29 mouse cellular contexts compared by ENCODE assay signal in the genomic region with DNA sequence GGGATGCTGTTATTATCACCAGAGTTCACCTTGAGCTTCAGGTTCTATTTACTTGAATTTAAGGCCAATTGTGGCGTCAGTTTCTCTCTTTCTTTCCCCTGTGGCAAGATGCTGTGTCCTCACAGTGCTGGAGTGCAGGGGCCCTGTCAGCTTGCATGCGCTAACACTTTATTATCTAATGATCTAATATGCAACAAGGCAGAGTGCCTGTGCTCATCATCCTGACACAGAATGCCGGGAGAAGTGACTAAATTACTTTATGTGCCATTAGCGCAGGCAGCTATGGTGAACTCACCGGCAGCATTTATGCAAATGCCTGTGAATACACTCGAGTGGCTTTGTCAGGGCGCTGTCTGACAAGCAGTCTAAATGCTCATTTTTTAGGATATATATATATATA.
A peak's percentile ranks its signal among the peaks of the same experiment; 100 is the strongest.
DNase-seq lines count a peak whose midpoint lies in the region; ATAC-seq and TF ChIP-seq lines count a peak whose summit lies in the region.
"Had no signal": no experiment of that assay in that cellular context is flagged by ENCODE, and none has a peak within 500 bp of the region (broad histone marks: within the 10 kb centered on the region; RNA-seq: fewer than 3 reads in every experiment).

No protein-coding gene starts in this region.

- 0 out of 2 replicates have a peak, but pooled peaks cover 3% of the 10 kb centered on the region for H3K27me3 ChIP-seq in forebrain, embryonic 12.5 days
- H3K27me3 ChIP-seq in forebrain, embryonic 10.5 days (ENCODE audit: poor library complexity, severe bottlenecking): peaks cover 5% of the 10 kb centered on the region
- no peaks in the 10 kb centered on the region for H3K27me3 ChIP-seq in hindbrain, embryonic 14.5 days (ENCODE audit: control insufficient read depth, insufficient read depth, low read length)
- H3K27me3 ChIP-seq in hindbrain, embryonic 16.5 days (replicated peaks; ENCODE audit: control insufficient read depth, insufficient read depth, low read length): no peaks in the 10 kb centered on the region
- no peaks in the 10 kb centered on the region for H3K27me3 ChIP-seq in neural tube, embryonic 14.5 days (ENCODE audit: control insufficient read depth, insufficient read depth, low read length)
- no peaks in the 10 kb centered on the region for H3K27me3 ChIP-seq in stomach, postnatal 0 days (ENCODE audit: control insufficient read depth, insufficient read depth, low read length)
- H3K27me3 ChIP-seq in lung, postnatal 0 days (replicated peaks; ENCODE audit: insufficient read depth, low read length): no peaks in the 10 kb centered on the region
- H3K27me3 ChIP-seq: CH12.LX; limb, embryonic 13.5 days; lung, embryonic 15.5 days; megakaryocyte, embryonic 14.5 days; midbrain, embryonic 13.5 days had no signal

- no peak overlapping the region for H3K4me2 ChIP-seq in forebrain, embryonic 12.5 days
- no peak overlapping the region for H3K4me2 ChIP-seq in hindbrain, embryonic 14.5 days (replicated peaks)
- H3K4me2 ChIP-seq in hindbrain, embryonic 16.5 days (ENCODE audit: low read length): no peak overlapping the region
- no peak overlapping the region for H3K4me2 ChIP-seq in neural tube, embryonic 14.5 days (ENCODE audit: low read depth, low read length)
- H3K4me2 ChIP-seq in stomach, postnatal 0 days (replicated peaks; ENCODE audit: low read depth): no peak overlapping the region
- no peak overlapping the region for H3K4me2 ChIP-seq in lung, postnatal 0 days (replicated peaks; ENCODE audit: low read depth, low read length)
- H3K4me2 ChIP-seq: limb, embryonic 13.5 days; liver, embryonic 11.5 days; lung, embryonic 15.5 days; midbrain, embryonic 13.5 days had no signal

- TF ChIP-seq EP300 in stomach, postnatal 0 days (optimal IDR thresholded peaks at IDR 0.05): no peak
- no peak for TF ChIP-seq EP300 in lung, postnatal 0 days (IDR thresholded peaks at IDR 0.05)

- no peaks in the 10 kb centered on the region for H3K36me3 ChIP-seq in forebrain, embryonic 12.5 days (replicated peaks)
- no peaks in the 10 kb centered on the region for H3K36me3 ChIP-seq in forebrain, embryonic 10.5 days (replicated peaks)
- no peaks in the 10 kb centered on the region for H3K36me3 ChIP-seq in hindbrain, embryonic 14.5 days (replicated peaks; ENCODE audit: control insufficient read depth, insufficient read depth)
- H3K36me3 ChIP-seq in hindbrain, embryonic 16.5 days (ENCODE audit: control insufficient read depth, insufficient read depth, low read length): no peaks in the 10 kb centered on the region
- H3K36me3 ChIP-seq in neural tube, embryonic 14.5 days (ENCODE audit: control insufficient read depth, insufficient read depth, low read length): no peaks in the 10 kb centered on the region
- no peaks in the 10 kb centered on the region for H3K36me3 ChIP-seq in stomach, postnatal 0 days (ENCODE audit: control insufficient read depth, insufficient read depth, low read length)
- H3K36me3 ChIP-seq in lung, postnatal 0 days (ENCODE audit: insufficient read depth, low read length): no peaks in the 10 kb centered on the region
- H3K36me3 ChIP-seq: lung, embryonic 15.5 days; midbrain, embryonic 13.5 days had no signal

- no peak for TF ChIP-seq CTCF in brain, embryonic 14.5 days (IDR thresholded peaks at IDR 0.05; ENCODE audit: borderline replicate concordance, extremely low read depth, insufficient read depth, insufficient read length)
- TF ChIP-seq CTCF in stomach, postnatal 0 days (IDR thresholded peaks at IDR 0.05; ENCODE audit: low read depth): no peak
- TF ChIP-seq CTCF in lung, postnatal 0 days (IDR thresholded peaks at IDR 0.05): no peak

- DNase-seq in forebrain, embryonic 10.5 days (ENCODE audit: extremely low spot score, low spot score): no peak
- peak; percentile 40 for DNase-seq in hindbrain, embryonic 14.5 days (ENCODE audit: low spot score)
- peak; percentile 75 for DNase-seq in brain, embryonic 14.5 days (ENCODE audit: low read depth)
- no peak for DNase-seq in stomach, postnatal 0 days (ENCODE audit: low spot score)
- DNase-seq in lung, postnatal 0 days (ENCODE audit: low spot score): no peak
- DNase-seq: adrenal gland, adult 8-10 months; cerebellum, adult 11 months; cerebellum, adult 9-10 months; cerebellum, postnatal 36 days; heart, postnatal 14 days; kidney, adult 8-10 months; kidney, postnatal 4 days; lung, postnatal 4 days; right cerebral cortex, adult 18-20 months; spleen, adult 18-20 months; thymus, adult 2 months; thymus, postnatal 36 days had no signal

- no peak overlapping the region for H3K9ac ChIP-seq in forebrain, embryonic 12.5 days
- no peak overlapping the region for H3K9ac ChIP-seq in hindbrain, embryonic 14.5 days
- no peak overlapping the region for H3K9ac ChIP-seq in hindbrain, embryonic 16.5 days (ENCODE audit: low read depth, low read length)
- no peak overlapping the region for H3K9ac ChIP-seq in neural tube, embryonic 14.5 days (replicated peaks; ENCODE audit: low read depth, low read length)
- H3K9ac ChIP-seq in stomach, postnatal 0 days (ENCODE audit: low read length): no peak overlapping the region
- no peak overlapping the region for H3K9ac ChIP-seq in lung, postnatal 0 days (replicated peaks; ENCODE audit: low read depth)
- H3K9ac ChIP-seq: limb, embryonic 13.5 days; lung, embryonic 15.5 days; midbrain, embryonic 13.5 days had no signal

- no peak overlapping the region for H3K4me3 ChIP-seq in forebrain, embryonic 12.5 days (replicated peaks)
- no peak overlapping the region for H3K4me3 ChIP-seq in forebrain, embryonic 10.5 days
- no peak overlapping the region for H3K4me3 ChIP-seq in hindbrain, embryonic 14.5 days (replicated peaks; ENCODE audit: low read length)
- H3K4me3 ChIP-seq in hindbrain, embryonic 16.5 days (ENCODE audit: low read length): no peak overlapping the region
- no peak overlapping the region for H3K4me3 ChIP-seq in neural tube, embryonic 14.5 days (ENCODE audit: low read depth, low read length)
- no peak overlapping the region for H3K4me3 ChIP-seq in stomach, postnatal 0 days (ENCODE audit: low read depth, low read length)
- no peak overlapping the region for H3K4me3 ChIP-seq in lung, postnatal 0 days (ENCODE audit: low read depth, low read length)
- H3K4me3 ChIP-seq: limb, embryonic 13.5 days; lung, embryonic 15.5 days; megakaryocyte, embryonic 14.5 days; midbrain, embryonic 13.5 days; myocyte had no signal

- H3K27ac ChIP-seq in forebrain, embryonic 12.5 days: 0 out of 2 replicates have a peak overlapping the region, but pooled peaks have one; percentile 46
- H3K27ac ChIP-seq in forebrain, embryonic 10.5 days: no peak overlapping the region
- H3K27ac ChIP-seq in hindbrain, embryonic 14.5 days: peak overlapping the region; percentile 60
- H3K27ac ChIP-seq in hindbrain, embryonic 16.5 days (ENCODE audit: low read depth, low read length): no peak overlapping the region
- peak overlapping the region; percentile 61; the same call in 1 of the 2 replicates for H3K27ac ChIP-seq in neural tube, embryonic 14.5 days (ENCODE audit: low read depth, low read length)
- H3K27ac ChIP-seq in stomach, postnatal 0 days (replicated peaks): no peak overlapping the region
- H3K27ac ChIP-seq in lung, postnatal 0 days (ENCODE audit: low read length): no peak overlapping the region
- H3K27ac ChIP-seq: kidney, postnatal 0 days; limb, embryonic 13.5 days; lung, embryonic 15.5 days; midbrain, embryonic 13.5 days had no signal

- whole genome bisulfite sequencing in forebrain, embryonic 12.5 days: 77% methylated on average over 7 of the region's 7 CpGs
- WGBS in forebrain, embryonic 10.5 days: 91% methylated on average over 7 of the region's 7 CpGs
- 40% methylated on average over 7 of the region's 7 CpGs for WGBS in hindbrain, embryonic 14.5 days
- WGBS in hindbrain, embryonic 16.5 days: 56% methylated on average over 7 of the region's 7 CpGs
- 36% methylated on average over 7 of the region's 7 CpGs for WGBS in neural tube, embryonic 14.5 days
- WGBS in stomach, postnatal 0 days: 87% methylated on average over 7 of the region's 7 CpGs
- WGBS in lung, postnatal 0 days: 77% methylated on average over 7 of the region's 7 CpGs

- no peak for TF ChIP-seq POLR2A in brain, embryonic 14.5 days (IDR thresholded peaks at IDR 0.05; ENCODE audit: borderline replicate concordance, extremely low read depth, insufficient read depth, insufficient read length, poor library complexity, severe bottlenecking)

- ATAC-seq in forebrain, embryonic 12.5 days (ENCODE audit: low FRiP score): no peak
- ATAC-seq in hindbrain, embryonic 14.5 days (ENCODE audit: low FRiP score): no peak
- ATAC-seq in hindbrain, embryonic 16.5 days: no peak
- ATAC-seq in neural tube, embryonic 14.5 days (ENCODE audit: low read depth): no peak
- ATAC-seq in stomach, postnatal 0 days (ENCODE audit: low FRiP score, low TSS enrichment): no peak
- no peak for ATAC-seq in lung, postnatal 0 days
- ATAC-seq: intestine, embryonic 16.5 days; midbrain, embryonic 13.5 days had no signal

- peaks cover 14% of the 10 kb centered on the region for H3K4me1 ChIP-seq in forebrain, embryonic 12.5 days
- peaks cover 16% of the 10 kb centered on the region for H3K4me1 ChIP-seq in forebrain, embryonic 10.5 days
- peaks cover 22% of the 10 kb centered on the region for H3K4me1 ChIP-seq in hindbrain, embryonic 14.5 days (replicated peaks; ENCODE audit: control insufficient read depth, insufficient read depth, low read length)
- H3K4me1 ChIP-seq in hindbrain, embryonic 16.5 days (ENCODE audit: control insufficient read depth, insufficient read depth, low read depth, low read length): peaks cover 4% of the 10 kb centered on the region; the same call in 1 of the 2 replicates
- H3K4me1 ChIP-seq in neural tube, embryonic 14.5 days (ENCODE audit: control insufficient read depth, insufficient read depth, low read length): peaks cover 5% of the 10 kb centered on the region; the same call in 1 of the 2 replicates
- no peaks in the 10 kb centered on the region for H3K4me1 ChIP-seq in stomach, postnatal 0 days (replicated peaks; ENCODE audit: control insufficient read depth, insufficient read depth)
- H3K4me1 ChIP-seq in lung, postnatal 0 days (ENCODE audit: insufficient read depth, low read depth, low read length): no peaks in the 10 kb centered on the region
- H3K4me1 ChIP-seq: lung, embryonic 15.5 days had no signal

- H3K9me3 ChIP-seq in forebrain, embryonic 12.5 days: no peaks in the 10 kb centered on the region
- H3K9me3 ChIP-seq in forebrain, embryonic 10.5 days: no peaks in the 10 kb centered on the region
- H3K9me3 ChIP-seq in hindbrain, embryonic 14.5 days (ENCODE audit: control insufficient read depth, low read length): no peaks in the 10 kb centered on the region
- no peaks in the 10 kb centered on the region for H3K9me3 ChIP-seq in hindbrain, embryonic 16.5 days (ENCODE audit: control insufficient read depth, low read length)
- no peaks in the 10 kb centered on the region for H3K9me3 ChIP-seq in neural tube, embryonic 14.5 days (ENCODE audit: control insufficient read depth, low read length)
- H3K9me3 ChIP-seq in stomach, postnatal 0 days (ENCODE audit: control insufficient read depth, low read length): no peaks in the 10 kb centered on the region
- no peaks in the 10 kb centered on the region for H3K9me3 ChIP-seq in lung, postnatal 0 days (ENCODE audit: low read length)
- H3K9me3 ChIP-seq: limb, embryonic 13.5 days; lung, embryonic 15.5 days; megakaryocyte, embryonic 14.5 days; midbrain, embryonic 13.5 days had no signal

Comparison
In these comparisons a context has a peak if more than half of its experiments do, and no peak if none do; other contexts are left out.
1. H3K27ac ChIP-seq: peak in forebrain, embryonic 12.5 days (single experiment), hindbrain, embryonic 14.5 days (single experiment) and neural tube, embryonic 14.5 days (single experiment); none in forebrain, embryonic 10.5 days (single experiment), hindbrain, embryonic 16.5 days (single experiment), stomach, postnatal 0 days (single experiment) and lung, postnatal 0 days (single experiment).
2. DNase-seq: peak in hindbrain, embryonic 14.5 days (single experiment) and brain, embryonic 14.5 days (single experiment); none in forebrain, embryonic 10.5 days (single experiment), stomach, postnatal 0 days (single experiment) and lung, postnatal 0 days (single experiment).